Mouse (Mus musculus) gastrocnemius, adult 8-10 months (tissue): ENCODE measurements around the gene Stk10. TPM values are rescaled to one million over a fixed set of nuclear protein-coding genes. Genes with fewer than 3 reads are reported as not detected.

Source experiments
- DNase-seq, 2 experiments: peaks; one replicate each; pipeline ENCODE4 v3.0.0; 2022; ENCODE audit warnings: low spot score in 2 of 2
- total RNA-seq, 4 experiments: library from RNA; stranded (reverse); gene quantifications; 2 replicates each; pipeline ENCODE4 v1.2.4; 2022

The Stk10 gene
- total RNA-seq, 4 experiments from 2014 or later, result 1.2 to 2.4 (median 1.9) TPM

- no peak for DNase-seq
These were observed 138.4 kb downstream of the Stk10 start for GRCm38 (mm10) chr11:32671480-32671879.

Other genes with a start within 250 kb of the Stk10 start
- 100 to 1,000 TPM; 119 to 302 (median 188) TPM for gene Hba-a1, start 249.8 kb upstream of the Stk10 start, total RNA-seq
- not detected for gene Hbq1b, start 246.3 kb upstream of the Stk10 start, total RNA-seq
- 100 to 1,000 TPM in 3 of 4 experiments, 10 to 100 TPM in 1; 93.3 to 179 (median 137) TPM for gene Hba-a2, start 236.8 kb upstream of the Stk10 start, total RNA-seq
- not detected for gene Hbq1a, start 233.2 kb upstream of the Stk10 start, total RNA-seq
- gene Sh3pxd2b, start 185.5 kb upstream of the Stk10 start, total RNA-seq, result 1 to 10 TPM; 1.7 to 2.8 (median 2.3) TPM
- 1 to 10 TPM; 6.3 to 7.2 (median 6.6) TPM for gene Ubtd2, start 77.9 kb upstream of the Stk10 start, total RNA-seq
- 1 to 10 TPM in 3 of 4 experiments, under 1 TPM in 1; 0.74 to 1.7 (median 1.3) TPM for gene Efcab9, start 1.2 kb upstream of the Stk10 start, total RNA-seq
- 10 to 100 TPM; 59.8 to 72.7 (median 66.6) TPM for gene Fbxw11, start 109.4 kb downstream of the Stk10 start, total RNA-seq